Mouse (Mus musculus): ENCODE data around the gene Tlcd2.

Gene Tlcd2

GRCm38 (mm10) chr11:75460844-75461742 is at the start of gene Tlcd2:
Gene Tlcd2 (plus strand): TSS chr11:75461715.
- CTCF ChIA-PET, result interaction anchor here (2.1 kb wide), 1 partner anchor 26 kb away, joined by 5 read pairs; the partner anchor contains the start of gene Prpf8

GRCm38 (mm10) chr11:75415096-75415495 is 46.4 kb upstream of the Tlcd2 start:
- CTCF ChIA-PET, result no interaction called here

GRCm38 (mm10) chr11:75415994-75416393 is 45.5 kb upstream of the Tlcd2 start:
- CTCF ChIA-PET, result no interaction called here

- CTCF ChIA-PET, result no interaction called here
Observed at GRCm38 (mm10) chr11:75420037-75420436, 41.5 kb upstream of the Tlcd2 start.

DNA sequence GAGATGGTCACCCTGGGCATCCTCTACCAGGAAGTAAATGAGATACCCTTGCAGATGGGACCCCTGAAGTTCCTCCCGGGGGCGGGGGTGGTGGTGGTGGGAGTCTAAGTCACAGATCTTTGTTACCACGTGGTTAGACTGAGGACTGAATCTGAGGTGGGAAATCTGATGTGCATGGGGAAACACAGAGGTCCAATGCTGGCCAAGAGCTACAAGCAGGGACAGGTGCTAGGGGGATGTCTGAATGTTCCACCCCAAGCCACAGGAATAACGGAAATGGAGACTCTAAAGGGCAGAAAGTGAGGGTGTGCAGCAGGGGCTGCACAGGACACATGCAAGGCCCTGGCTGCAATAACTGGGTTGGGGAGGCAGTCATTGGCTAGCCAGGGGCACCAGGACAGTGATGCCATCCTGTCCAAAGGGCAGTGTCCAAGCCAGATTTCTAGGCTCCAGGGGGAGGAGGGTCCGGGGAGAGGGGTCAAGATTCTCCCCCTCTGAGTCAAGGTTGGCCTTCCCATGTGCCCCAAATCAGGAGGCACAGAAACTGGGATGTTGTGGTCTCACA is 40.6 kb upstream of the Tlcd2 start:
- CTCF ChIA-PET, result no interaction called here

DNA sequence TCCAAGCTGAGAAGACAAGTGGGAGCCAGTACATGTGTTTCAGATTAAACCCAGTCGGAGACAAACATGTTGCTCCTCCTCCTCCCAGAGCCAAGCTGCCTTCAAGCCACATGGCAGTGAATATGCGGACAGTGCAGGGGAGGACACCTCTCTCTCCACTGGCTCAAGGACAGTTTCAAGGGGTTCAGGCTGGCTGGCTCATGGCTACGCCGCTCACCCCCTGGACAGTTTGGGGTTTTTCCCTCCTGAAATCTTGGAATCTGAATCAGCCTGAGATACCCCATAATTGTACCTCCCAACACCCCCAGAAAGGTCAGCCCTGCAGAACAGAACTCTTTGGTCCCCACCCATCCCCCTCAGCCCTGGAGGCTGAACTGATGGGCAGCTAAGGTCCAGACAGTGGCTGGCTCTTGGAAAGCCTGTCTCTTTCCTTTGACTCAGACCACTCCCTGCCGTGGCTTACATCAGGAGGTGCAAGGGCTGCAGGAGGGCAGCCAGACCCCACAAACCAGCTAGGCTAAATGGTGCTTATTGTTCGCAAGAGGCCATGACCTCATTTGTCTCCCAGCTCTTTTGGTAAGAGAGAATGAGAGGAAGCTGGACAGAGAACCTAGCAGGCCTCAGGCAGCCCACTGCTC is 40.0 kb upstream of the Tlcd2 start:
- CTCF ChIA-PET, result no interaction called here

GRCm38 (mm10) chr11:75422013-75422792 is 39.3 kb upstream of the Tlcd2 start, which contains the start of gene Serpinf1:
Gene Serpinf1 (minus strand): TSS chr11:75422701.
- CTCF ChIA-PET, result interaction anchor here (0.7 kb wide), 1 partner anchor 154 kb away, joined by 5 read pairs; no protein-coding TSS in a partner anchor

- CTCF ChIA-PET, result no interaction called here
Observed at GRCm38 (mm10) chr11:75423091-75423490, 38.4 kb upstream of the Tlcd2 start.

DNA sequence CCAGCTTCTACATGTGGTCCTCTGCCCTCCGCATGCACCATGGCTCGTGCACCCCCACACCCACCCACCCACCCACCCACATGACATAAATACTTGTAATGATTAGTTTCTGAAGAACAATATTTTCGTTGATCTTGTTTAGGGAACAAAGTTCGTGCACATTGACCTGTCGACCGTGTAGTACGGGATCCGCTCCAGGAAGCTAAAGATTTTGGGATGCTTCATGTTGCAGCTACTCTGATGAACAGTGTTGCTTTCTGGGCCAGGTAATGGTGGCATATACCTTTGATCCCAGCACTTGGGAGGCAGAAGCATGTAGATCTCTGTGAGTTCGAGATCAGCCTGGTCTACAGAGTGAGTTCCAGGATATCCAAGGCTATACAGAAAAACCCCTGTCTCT is 37.5 kb upstream of the Tlcd2 start:
- CTCF ChIA-PET, result no interaction called here

GRCm38 (mm10) chr11:75424459-75424858 is 37.1 kb upstream of the Tlcd2 start:
- CTCF ChIA-PET, result no interaction called here

- CTCF ChIA-PET, result no interaction called here
Observed at GRCm38 (mm10) chr11:75429019-75429705, 32.4 kb upstream of the Tlcd2 start.

- CTCF ChIA-PET, result interaction anchor here (0.6 to 0.7 kb wide), 2 partner anchors 152 to 266 kb away, joined by 3 read pairs; no protein-coding TSS in a partner anchor
Observed at GRCm38 (mm10) chr11:75431307-75431706, 30.2 kb upstream of the Tlcd2 start.

- CTCF ChIA-PET, result interaction anchor here (0.6 kb wide), 1 partner anchor 252 kb away, joined by 6 read pairs; no protein-coding TSS in a partner anchor
Observed at GRCm38 (mm10) chr11:75434138-75434537, 27.4 kb upstream of the Tlcd2 start.

GRCm38 (mm10) chr11:75438194-75438593 is 23.3 kb upstream of the Tlcd2 start:
- CTCF ChIA-PET, result no interaction called here

- CTCF ChIA-PET, result no interaction called here
Observed at GRCm38 (mm10) chr11:75438804-75439203, 22.7 kb upstream of the Tlcd2 start.

DNA sequence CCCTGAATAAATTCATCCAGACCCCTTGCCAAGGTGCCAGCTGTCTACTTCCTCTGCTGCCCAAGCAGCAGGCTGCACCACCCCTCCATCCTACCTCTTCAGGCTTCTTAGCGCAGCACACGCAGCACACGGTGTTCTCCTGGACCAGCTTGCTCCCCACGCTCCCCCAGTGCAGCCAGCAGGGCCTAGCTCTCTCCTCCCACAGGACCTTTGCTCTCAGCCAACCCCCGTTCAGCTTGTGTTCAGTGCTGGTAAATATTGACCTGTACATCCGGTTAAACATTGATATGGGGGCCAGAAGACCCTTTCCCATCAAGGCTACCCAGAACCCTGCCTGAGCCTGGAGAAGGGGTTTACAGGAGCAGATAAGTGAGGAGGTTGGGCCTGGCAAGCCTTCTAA is 22.2 kb upstream of the Tlcd2 start, which contains the start of gene Serpinf2:
Serpinf2 (minus strand) TSS at position 229 of the 400 bp plus-strand sequence.
- CTCF ChIA-PET, result no interaction called here

- CTCF ChIA-PET, result no interaction called here
Observed at GRCm38 (mm10) chr11:75439951-75440350, 21.6 kb upstream of the Tlcd2 start.

DNA sequence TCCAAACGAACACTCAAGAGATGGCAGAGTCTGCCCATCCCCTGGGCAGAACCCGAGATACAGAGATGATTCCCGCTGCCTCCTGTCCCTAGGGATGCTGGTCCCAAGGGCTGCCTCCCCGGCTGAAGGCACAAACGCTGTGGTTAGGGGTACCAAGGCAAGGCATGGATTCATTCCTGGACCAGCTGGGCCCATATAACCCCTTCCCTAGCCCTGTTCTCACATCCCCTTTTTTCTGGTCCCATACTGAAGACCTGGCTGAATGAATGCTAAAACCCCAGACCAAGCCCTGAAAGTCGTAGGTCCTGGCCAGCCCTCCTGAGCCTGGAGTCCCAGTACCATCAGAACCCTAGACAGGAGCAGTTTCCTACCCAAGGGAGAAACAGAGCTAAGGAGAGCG is 20.5 kb upstream of the Tlcd2 start:
- CTCF ChIA-PET, result no interaction called here

GRCm38 (mm10) chr11:75441601-75442000 is 19.9 kb upstream of the Tlcd2 start:
- CTCF ChIA-PET, result no interaction called here

- CTCF ChIA-PET, result no interaction called here
Observed at GRCm38 (mm10) chr11:75443711-75444110, 17.8 kb upstream of the Tlcd2 start.

DNA sequence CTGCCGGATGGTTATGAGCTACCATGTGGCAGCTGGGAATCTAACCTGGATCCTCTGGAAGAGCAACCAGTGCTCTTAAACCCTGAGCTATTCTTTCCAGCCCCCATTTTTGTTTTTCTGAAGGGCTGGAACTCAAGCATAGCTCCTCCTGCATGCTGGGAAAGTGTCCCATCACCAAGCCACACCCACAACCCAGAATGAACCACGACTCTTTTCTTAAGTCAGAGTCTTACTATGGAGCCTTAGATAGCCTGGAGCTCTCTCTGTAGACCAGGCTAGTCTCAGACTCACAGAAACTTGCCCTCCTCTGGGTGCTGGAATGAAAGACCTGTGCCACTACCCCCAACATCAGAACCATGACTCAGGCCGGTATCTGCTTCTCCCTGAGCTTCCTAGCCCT is 12.9 kb upstream of the Tlcd2 start:
- CTCF ChIA-PET, result no interaction called here

All from spleen, embryonic (tissue).